Mouse (Mus musculus) cerebellum, adult 2 months (tissue): ENCODE data around the gene Krt39. TPM values are rescaled to one million over a fixed set of nuclear protein-coding genes. Genes with fewer than 3 reads are reported as not detected.

Source experiments
- DNase-seq, 2 experiments: peaks; one replicate each; pipeline ENCODE4 v3.0.0; 2021
- H3K27ac ChIP-seq: fragments of 200-500 bp; 2 replicates; pipeline ENCODE4 v1.5.1; 2012; ENCODE audit warnings: low read length, control low read depth, inconsistent platforms; ENCODE audit not compliant: insufficient read depth
- H3K27me3 ChIP-seq: fragments of 200-500 bp; 2 replicates; pipeline ENCODE4 v1.6.1; 2012; ENCODE audit warnings: inconsistent platforms, mild to moderate bottlenecking, low read length, moderate library complexity; ENCODE audit not compliant: control insufficient read depth, insufficient read depth
- H3K4me1 ChIP-seq: fragments of 200-500 bp; 2 replicates; pipeline ENCODE4 v1.6.1; 2011; ENCODE audit warnings: low read length; ENCODE audit not compliant: control insufficient read depth, insufficient read depth
- H3K4me3 ChIP-seq: fragments of 200-500 bp; replicated peaks from 2 replicates; pipeline ENCODE3; 2011; ENCODE audit warnings: mild to moderate bottlenecking, low read depth, low read length, control low read depth; ENCODE audit not compliant: insufficient read depth
- CTCF ChIP-seq: fragments of 200-500 bp; IDR thresholded peaks from 2 replicates; pipeline ENCODE4 v1.5.1; 2011; ENCODE audit warnings: low read depth, mild to moderate bottlenecking, control low read depth, low read length, moderate library complexity, borderline replicate concordance; ENCODE audit not compliant: insufficient read depth
- POLR2A ChIP-seq: fragments of 200-500 bp; IDR thresholded peaks from 2 replicates; pipeline ENCODE4 v1.6.1; 2011; ENCODE audit warnings: low read length, control low read depth, borderline replicate concordance; ENCODE audit not compliant: insufficient read depth
- WGBS: fragments of 180-500 bp; shearing (Covaris S2); methylation state at CpG from one replicate; pipeline ENCODE4 v1.1.7; 2018; 5-methylcytosine and 5-hydroxymethylcytosine counted together
- polyA plus RNA-seq: library from polyadenylated mRNA; depleted of rRNA; stranded (reverse); fragments of >200 nt; gene quantifications from 2 replicates; pipeline ENCODE4 v1.2.3, GENCODE M21; 2012

The Krt39 gene
- polyA plus RNA-seq, 1 experiment: not detected

GRCm38 (mm10) chr11:99491040-99491439 is 30.1 kb downstream of the Krt39 start:
- WGBS: 89% methylated on average over 8 of the region's 8 CpGs
- no peak for TF ChIP-seq POLR2A
- no peak for TF ChIP-seq CTCF
- Histone ChIP-seq H3K4me1 (no peaks in the 10 kb centered on the region; the same call in 1 of the 2 replicates), H3K4me3 (no peak overlapping the region), H3K27me3 (no peaks in the 10 kb centered on the region), H3K27ac (no peak overlapping the region)
- DNase-seq: no peak

- H3K27ac ChIP-seq: no peak overlapping the region
- DNase-seq: no peak
- 62% methylated on average over 4 of the region's 4 CpGs for WGBS
- H3K4me1 ChIP-seq: no peaks in the 10 kb centered on the region; the same call in 1 of the 2 replicates
- TF ChIP-seq CTCF (no peak), POLR2A (no peak)
- no peaks in the 10 kb centered on the region for H3K27me3 ChIP-seq
- H3K4me3 ChIP-seq: no peak overlapping the region
These were observed 30.5 kb downstream of the Krt39 start for GRCm38 (mm10) chr11:99490624-99491023.

- no peak overlapping the region for H3K27ac ChIP-seq
- TF ChIP-seq POLR2A (no peak), CTCF (no peak)
- H3K27me3 ChIP-seq: no peaks in the 10 kb centered on the region
- H3K4me1 ChIP-seq: no peaks in the 10 kb centered on the region; the same call in 1 of the 2 replicates
- WGBS: 48% methylated on average over 3 of the region's 3 CpGs
- no peak overlapping the region for H3K4me3 ChIP-seq
- DNase-seq: no peak
These were observed 31.9 kb downstream of the Krt39 start for GRCm38 (mm10) chr11:99489233-99489632.

GRCm38 (mm10) chr11:99474981-99475380 is 46.2 kb downstream of the Krt39 start:
- Histone ChIP-seq H3K4me1 (no peaks in the 10 kb centered on the region), H3K27ac (no peak overlapping the region), H3K27me3 (no peaks in the 10 kb centered on the region), H3K4me3 (no peak overlapping the region)
- DNase-seq: no peak
- 70% methylated on average over 3 of the region's 3 CpGs for WGBS
- TF ChIP-seq CTCF (no peak), POLR2A (no peak)

GRCm38 (mm10) chr11:99473433-99473832 is 47.7 kb downstream of the Krt39 start:
- Histone ChIP-seq H3K27ac (no peak overlapping the region), H3K27me3 (no peaks in the 10 kb centered on the region), H3K4me3 (no peak overlapping the region), H3K4me1 (no peaks in the 10 kb centered on the region)
- TF ChIP-seq CTCF: no peak
- no peak for TF ChIP-seq POLR2A
- 71% methylated on average over 6 of the region's 6 CpGs for WGBS
- no peak for DNase-seq

GRCm38 (mm10) chr11:99472405-99472804 is 48.7 kb downstream of the Krt39 start:
- 76% methylated on average over 4 of the region's 4 CpGs for whole genome bisulfite sequencing
- Histone ChIP-seq H3K4me1 (no peaks in the 10 kb centered on the region), H3K27ac (no peak overlapping the region), H3K27me3 (no peaks in the 10 kb centered on the region), H3K4me3 (no peak overlapping the region)
- no peak for TF ChIP-seq CTCF
- no peak for DNase-seq

- Histone ChIP-seq H3K4me1 (no peaks in the 10 kb centered on the region), H3K4me3 (no peak overlapping the region), H3K27me3 (no peaks in the 10 kb centered on the region), H3K27ac (no peak overlapping the region)
- WGBS: 93% methylated on average over 6 of the region's 6 CpGs
- DNase-seq: no peak
- TF ChIP-seq POLR2A: no peak
- TF ChIP-seq CTCF: no peak
These were observed 49.2 kb downstream of the Krt39 start for GRCm38 (mm10) chr11:99471946-99472345.

GRCm38 (mm10) chr11:99469228-99469627 is 51.9 kb downstream of the Krt39 start:
- 88% methylated on average over 4 of the region's 4 CpGs for WGBS
- no peak for DNase-seq
- TF ChIP-seq POLR2A (no peak), CTCF (no peak)
- H3K4me3 ChIP-seq: no peak overlapping the region
- no peaks in the 10 kb centered on the region for H3K4me1 ChIP-seq
- no peaks in the 10 kb centered on the region for H3K27me3 ChIP-seq
- H3K27ac ChIP-seq: no peak overlapping the region
